Mouse (Mus musculus) small intestine, adult 2 months (tissue): ENCODE measurements around the gene Zfp53.
"Not testable (repeated sequence)": the region's sequence is repeated elsewhere in the genome, so short reads cannot be mapped to it uniquely, and the experiment has no call there.

Experiments used
- CTCF ChIP-seq: fragments of 200-500 bp; IDR thresholded peaks from 2 replicates; pipeline ENCODE4 v1.5.1; 2012; ENCODE audit warnings: low read depth, mild to moderate bottlenecking, control low read depth, inconsistent platforms, low read length, moderate library complexity, mixed read lengths; ENCODE audit not compliant: insufficient replicate concordance, insufficient read length; ENCODE audit errors: extremely low read depth
- POLR2A ChIP-seq: fragments of 200-500 bp; IDR thresholded peaks from 2 replicates; pipeline ENCODE4 v1.6.1; 2012; ENCODE audit warnings: low read depth, mild to moderate bottlenecking, control low read depth, inconsistent platforms, low read length, moderate library complexity

- TF ChIP-seq POLR2A, CTCF: not testable (repeated sequence)
These were observed 13.5 kb upstream of the Zfp53 start for GRCm38 (mm10) chr17:21475290-21475689.
